Mouse (Mus musculus) liver, embryonic 14.5 days (tissue): ENCODE results near the gene Ambra1.

Source experiments
- CTCF ChIP-seq: IDR thresholded peaks from 2 replicates; pipeline ENCODE4 v1.5.1; 2016; ENCODE audit warnings: antibody characterized with exemption, low read depth, control low read depth
- EP300 ChIP-seq: IDR thresholded peaks from 2 replicates; pipeline ENCODE4 v1.6.1; 2016; ENCODE audit warnings: antibody characterized with exemption, low read depth

DNA sequence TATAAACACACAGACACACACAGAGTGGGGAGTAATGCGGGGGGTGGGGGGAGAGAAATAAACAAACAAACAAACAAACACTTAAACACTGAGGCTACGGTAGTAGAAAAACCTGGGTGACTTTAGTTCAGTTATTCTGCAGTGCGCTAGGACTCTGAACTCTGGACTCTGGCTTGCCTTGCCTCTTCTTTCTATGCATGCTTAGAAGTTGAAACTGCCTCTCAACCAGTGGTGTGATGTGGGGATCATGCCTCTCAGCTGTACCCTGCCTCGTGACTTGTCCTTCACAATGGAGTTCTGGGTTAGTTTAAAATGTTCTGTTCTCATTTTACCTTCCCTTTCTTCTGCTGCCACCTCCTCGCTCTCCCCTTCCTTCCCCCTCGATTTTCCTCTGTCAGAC, 81.5 kb downstream of the Ambra1 start:
- TF ChIP-seq CTCF (no peak), EP300 (no peak)
